ENCODE assay signal across 9 mouse cellular contexts in the genomic region with DNA sequence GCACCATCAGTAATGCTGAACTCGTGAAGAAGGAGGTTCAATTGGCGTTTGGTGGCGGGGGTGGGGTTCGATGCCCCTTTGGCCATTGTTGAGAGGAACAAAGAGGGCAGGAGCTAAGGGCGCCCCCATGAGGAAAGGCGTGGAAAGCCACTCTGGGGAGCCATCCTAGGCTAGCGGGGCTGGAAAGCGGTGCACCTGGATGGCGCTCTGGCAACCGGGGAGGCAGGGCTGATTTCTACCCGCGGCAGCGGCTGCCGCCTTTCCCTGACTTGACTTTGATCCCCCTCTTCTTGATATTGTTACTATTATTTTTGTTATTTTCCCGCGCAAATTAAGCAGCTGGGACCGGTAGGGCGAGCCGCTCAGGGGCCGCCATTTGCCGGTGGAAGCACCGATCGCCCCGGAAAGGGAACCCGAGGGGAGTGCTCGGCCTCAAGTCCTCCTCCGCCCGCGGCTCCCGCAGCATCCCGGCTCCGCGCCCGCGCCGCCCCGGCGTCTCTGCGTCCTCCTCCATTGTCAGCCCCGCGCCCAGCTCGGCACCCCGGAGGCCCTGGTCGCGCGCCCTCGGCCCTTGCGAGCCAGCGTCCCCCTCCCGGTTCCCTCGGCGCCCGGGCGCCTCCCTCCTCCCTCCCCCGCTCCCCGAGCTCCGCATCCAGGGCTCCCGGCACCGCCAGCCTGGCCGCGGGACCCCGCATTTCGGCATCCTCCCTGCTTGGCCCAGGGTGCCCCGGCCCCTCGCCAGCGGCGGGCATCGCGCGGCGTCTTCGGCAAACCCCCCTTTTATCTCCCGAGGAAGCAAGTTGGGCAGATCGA. TPM values are rescaled to one million over a fixed set of nuclear protein-coding genes. Genes with fewer than 3 reads are reported as not detected.
DNase-seq lines count a peak whose midpoint lies in the region; ATAC-seq and TF ChIP-seq lines count a peak whose summit lies in the region.
"Had no signal": no experiment of that assay in that cellular context is flagged by ENCODE, and none has a peak within 500 bp of the region (broad histone marks: within the 10 kb centered on the region; RNA-seq: fewer than 3 reads in every experiment).

No protein-coding gene starts in this region.

- no peaks in the 10 kb centered on the region for H3K27me3 ChIP-seq in forebrain, embryonic 11.5 days (ENCODE audit: control insufficient read depth, insufficient read depth, low read length)
- no peaks in the 10 kb centered on the region for H3K27me3 ChIP-seq in heart, postnatal 0 days (ENCODE audit: control insufficient read depth, insufficient read depth, low read length)
- H3K27me3 ChIP-seq in liver, embryonic 15.5 days = peaks cover 38% of the 10 kb centered on the region
- no peaks in the 10 kb centered on the region for H3K27me3 ChIP-seq in neural tube, embryonic 14.5 days (ENCODE audit: control insufficient read depth, insufficient read depth, low read length)

- peak overlapping the region; percentile 94 for H3K4me3 ChIP-seq in forebrain, embryonic 11.5 days (ENCODE audit: low read depth, low read length)
- H3K4me3 ChIP-seq in heart, postnatal 0 days (ENCODE audit: low read depth, low read length) = peak overlapping the region; percentile 96
- H3K4me3 ChIP-seq in liver, embryonic 15.5 days (replicated peaks) = peak overlapping the region; percentile 58
- peak overlapping the region; percentile 90 for H3K4me3 ChIP-seq in neural tube, embryonic 14.5 days (ENCODE audit: low read depth, low read length)

- peak overlapping the region; percentile 100 for H3K9ac ChIP-seq in forebrain, embryonic 11.5 days (ENCODE audit: low read length)
- peak overlapping the region; percentile 81 for H3K9ac ChIP-seq in heart, postnatal 0 days (replicated peaks; ENCODE audit: low read depth, low read length)
- peak overlapping the region; percentile 43; the same call in 1 of the 2 replicates for H3K9ac ChIP-seq in liver, embryonic 15.5 days
- peak overlapping the region; percentile 99 for H3K9ac ChIP-seq in neural tube, embryonic 14.5 days (replicated peaks; ENCODE audit: low read depth, low read length)

- no peaks in the 10 kb centered on the region for H3K36me3 ChIP-seq in forebrain, embryonic 11.5 days (ENCODE audit: control insufficient read depth, insufficient read depth, low read length)
- H3K36me3 ChIP-seq in heart, postnatal 0 days (replicated peaks; ENCODE audit: control insufficient read depth, insufficient read depth, low read length) = no peaks in the 10 kb centered on the region
- no peaks in the 10 kb centered on the region for H3K36me3 ChIP-seq in liver, embryonic 15.5 days (replicated peaks)
- no peaks in the 10 kb centered on the region for H3K36me3 ChIP-seq in neural tube, embryonic 14.5 days (ENCODE audit: control insufficient read depth, insufficient read depth, low read length)
- H3K36me3 ChIP-seq: G1E had no signal

- TF ChIP-seq EP300 in heart, postnatal 0 days (IDR thresholded peaks at IDR 0.05; ENCODE audit: low read depth) = no peak

- under 1% methylated on average over 69 of the region's 74 CpGs for WGBS in forebrain, embryonic 11.5 days
- WGBS in heart, postnatal 0 days = 1% methylated on average over 68 of the region's 74 CpGs
- WGBS in liver, embryonic 15.5 days (ENCODE audit: insufficient replicate concordance) = under 1% methylated on average over 73 of the region's 74 CpGs
- WGBS in neural tube, embryonic 14.5 days = under 1% methylated on average over 64 of the region's 74 CpGs

- peak overlapping the region; percentile 57 for H3K4me2 ChIP-seq in forebrain, embryonic 11.5 days (ENCODE audit: low read depth, low read length, severe bottlenecking)
- H3K4me2 ChIP-seq in heart, postnatal 0 days (ENCODE audit: low read depth, low read length) = peak overlapping the region; percentile 95
- peak overlapping the region; percentile 68 for H3K4me2 ChIP-seq in liver, embryonic 15.5 days
- H3K4me2 ChIP-seq in neural tube, embryonic 14.5 days (ENCODE audit: low read depth, low read length) = peak overlapping the region; percentile 72

- peak; percentile 80 for DNase-seq in 3T3-L1 (ENCODE audit: low read depth, low spot score)
- peak; percentile 37 for DNase-seq in brain, embryonic 18.5 days (ENCODE audit: low read depth, low spot score)
- DNase-seq in forebrain, embryonic 11.5 days (ENCODE audit: low spot score) = peak; percentile 90
- DNase-seq in heart, postnatal 0 days (ENCODE audit: low spot score) = peak; percentile 41
- peak; percentile 66 to 82 for DNase-seq in kidney, postnatal 36 days
- peak; percentile 60 for DNase-seq in thymus, postnatal 4 days

- H3K4me1 ChIP-seq in forebrain, embryonic 11.5 days (replicated peaks; ENCODE audit: control insufficient read depth, insufficient read depth, low read length) = peaks cover 8% of the 10 kb centered on the region; the same call in 1 of the 2 replicates
- no peaks in the 10 kb centered on the region for H3K4me1 ChIP-seq in heart, postnatal 0 days (ENCODE audit: control insufficient read depth, insufficient read depth)
- 0 out of 2 replicates have a peak, but pooled peaks cover 2% of the 10 kb centered on the region for H3K4me1 ChIP-seq in liver, embryonic 15.5 days (replicated peaks)
- H3K4me1 ChIP-seq in neural tube, embryonic 14.5 days (ENCODE audit: control insufficient read depth, insufficient read depth, low read length) = peaks cover 16% of the 10 kb centered on the region; the same call in 1 of the 2 replicates

- peak overlapping the region; percentile 98 for H3K27ac ChIP-seq in forebrain, embryonic 11.5 days (ENCODE audit: low read depth, low read length)
- H3K27ac ChIP-seq in heart, postnatal 0 days (ENCODE audit: low read depth) = peak overlapping the region; percentile 77
- no peak overlapping the region for H3K27ac ChIP-seq in liver, embryonic 15.5 days (replicated peaks)
- H3K27ac ChIP-seq in neural tube, embryonic 14.5 days (ENCODE audit: low read depth, low read length) = peak overlapping the region; percentile 99

- peak; percentile 65 for TF ChIP-seq CTCF in heart, postnatal 0 days (IDR thresholded peaks at IDR 0.05; ENCODE audit: low read depth)

- H3K9me3 ChIP-seq in forebrain, embryonic 11.5 days (ENCODE audit: control insufficient read depth, low read length) = no peaks in the 10 kb centered on the region
- no peaks in the 10 kb centered on the region for H3K9me3 ChIP-seq in heart, postnatal 0 days (replicated peaks; ENCODE audit: control insufficient read depth, low read length)
- no peaks in the 10 kb centered on the region for H3K9me3 ChIP-seq in liver, embryonic 15.5 days (replicated peaks)
- no peaks in the 10 kb centered on the region for H3K9me3 ChIP-seq in neural tube, embryonic 14.5 days (ENCODE audit: control insufficient read depth, low read length)
- H3K9me3 ChIP-seq: G1E had no signal

- ATAC-seq in forebrain, embryonic 11.5 days (replicated peaks; ENCODE audit: low FRiP score) = peak; percentile 71
- ATAC-seq in heart, postnatal 0 days (ENCODE audit: insufficient read depth, low read depth) = peak; percentile 60
- ATAC-seq in liver, embryonic 15.5 days (ENCODE audit: insufficient read depth) = no peak
- ATAC-seq in neural tube, embryonic 14.5 days (ENCODE audit: low read depth) = peak; percentile 62

RNA-seq across cellular contexts. Expression of a gene that starts 0.9 kb away (rescaled TPM):
- 260 and 266 TPM in 2 replicates for polyA plus RNA-seq in forebrain, embryonic 11.5 days (2014; fragmentation: Nextera tagmentation; extraction: Ambion mirVana)
- 10.7 and 17.0 TPM in 2 replicates for total RNA-seq in heart, postnatal 0 days (2014; rRNA removed; ENCODE audit: low replicate concordance)
- 21.3 and 22.8 TPM in 2 replicates for polyA plus RNA-seq in heart, postnatal 0 days (2015; fragmentation: Nextera tagmentation; extraction: Ambion mirVana)
- 3.5 and 4.2 TPM in 2 replicates for polyA plus RNA-seq in liver, embryonic 15.5 days (2015; fragmentation: Nextera tagmentation; extraction: Ambion mirVana)
- polyA plus RNA-seq in neural tube, embryonic 14.5 days (2014; fragmentation: Nextera tagmentation; extraction: Ambion mirVana) = 203 and 238 TPM in 2 replicates
- polyA plus RNA-seq: G1E had no signal

Comparison
In these comparisons a context has a peak if more than half of its experiments do, and no peak if none do; other contexts are left out.
1. DNase-seq: peak in every context shown above with its lines; median percentile 90 in forebrain, embryonic 11.5 days; 80 in 3T3-L1; 74 in kidney, postnatal 36 days; 60 in thymus, postnatal 4 days; 41 in heart, postnatal 0 days; 37 in brain, embryonic 18.5 days.
2. H3K9ac ChIP-seq: peak in every context shown above with its lines; median percentile 100 in forebrain, embryonic 11.5 days; 99 in neural tube, embryonic 14.5 days; 81 in heart, postnatal 0 days; 43 in liver, embryonic 15.5 days.